In genomic region chr10:67977271-67977670, GRCm38 (mm10) we compare ENCODE assay signal across 18 mouse cellular contexts. TPM values are rescaled to one million over a fixed set of nuclear protein-coding genes. Genes with fewer than 3 reads are reported as not detected.
DNase-seq lines count a peak whose midpoint lies in the region.
"Had no signal": no experiment of that assay in that cellular context is flagged by ENCODE, and none has a peak within 500 bp of the region (broad histone marks: within the 10 kb centered on the region; RNA-seq: fewer than 3 reads in every experiment).

No protein-coding gene starts in this region.

- intact Hi-C loops in gastrocnemius, postnatal 36 days (cut with DNase I), result no loop called here

- DNase-seq in CD4-positive, CD25-positive, alpha-beta regulatory T cell, adult 2 months (ENCODE audit: low read depth, low spot score), result peak; percentile 64
- DNase-seq in T-cell, adult 2 months (ENCODE audit: low spot score), result peak; percentile 26
- peak; percentile 61 for DNase-seq in thymus, postnatal 0 days (ENCODE audit: low spot score)
- peak; percentile 69 for DNase-seq in thymus, postnatal 4 days
- DNase-seq in gastrocnemius, postnatal 36 days, result no peak
- no peak for DNase-seq in cerebellum, adult 8-10 months
- no peak for DNase-seq in left cerebral cortex, adult 11 months (ENCODE audit: low spot score)
- DNase-seq: adrenal gland, adult 2 months; adrenal gland, postnatal 36 days; cerebellum, adult 18-20 months; cerebellum, postnatal 14 days; gastrocnemius, postnatal 14 days; heart, adult 11 months; kidney, adult 9 months; kidney, postnatal 10 days; lung, postnatal 36 days; right cerebral cortex, adult 18-20 months; right cerebral cortex, postnatal 4 days had no signal

RNA-seq across cellular contexts. Expression of gene Rtkn2, which starts 2.1 kb away (rescaled TPM):
- 13.6 and 16.0 TPM in 2 replicates for polyA plus RNA-seq in thymus, postnatal 0 days (2015; fragmentation: Nextera tagmentation; extraction: Ambion mirVana)
- total RNA-seq in gastrocnemius, postnatal 36 days (2021), result under 1 TPM; 0.35 to 0.41 TPM
- polyA plus RNA-seq: adrenal gland, adult 2 months had no signal

Comparison
In these comparisons a context has a peak if more than half of its experiments do, and no peak if none do; other contexts are left out.
1. DNase-seq: peak in CD4-positive, CD25-positive, alpha-beta regulatory T cell, adult 2 months (single experiment), T-cell, adult 2 months (single experiment), thymus, postnatal 0 days (single experiment) and thymus, postnatal 4 days (single experiment); none in gastrocnemius, postnatal 36 days (0 of 2), cerebellum, adult 8-10 months (single experiment) and left cerebral cortex, adult 11 months (single experiment).